Mouse (Mus musculus) intestine, embryonic 15.5 days (tissue): Measurements from ENCODE around the gene Dvl1. TPM values are rescaled to one million over a fixed set of nuclear protein-coding genes. Genes with fewer than 3 reads are reported as not detected.
A peak's percentile ranks its signal among the peaks of the same experiment; 100 is the strongest.

Experiments
- ATAC-seq: fragments of 200-750 bp; cut with Nextera tagmentation; 2 replicates; pipeline ENCODE4 v1.8.0; 2017; ENCODE audit warnings: moderate TSS enrichment, moderate library complexity
- H3K27ac ChIP-seq: fragments of 300-500 bp; sonication (generic); 2 replicates; pipeline ENCODE4 v1.5.1; 2015; ENCODE audit warnings: mild to moderate bottlenecking, inconsistent platforms
- H3K27me3 ChIP-seq: fragments of 300-500 bp; sonication (generic); replicated peaks from 2 replicates; pipeline ENCODE4 v1.6.1; 2015; ENCODE audit warnings: inconsistent platforms
- H3K36me3 ChIP-seq: fragments of 300-500 bp; sonication (generic); 2 replicates; pipeline ENCODE4 v1.6.1; 2015; ENCODE audit warnings: inconsistent platforms
- H3K4me1 ChIP-seq: fragments of 300-500 bp; sonication (generic); replicated peaks from 2 replicates; pipeline ENCODE4 v1.6.1; 2015; ENCODE audit warnings: inconsistent platforms
- H3K4me2 ChIP-seq: fragments of 300-500 bp; sonication (generic); replicated peaks from 2 replicates; pipeline ENCODE4 v1.6.1; 2015; ENCODE audit warnings: mild to moderate bottlenecking, inconsistent platforms
- H3K4me3 ChIP-seq: fragments of 300-500 bp; sonication (generic); replicated peaks from 2 replicates; pipeline ENCODE4 v1.5.1; 2015; ENCODE audit warnings: inconsistent platforms
- H3K9ac ChIP-seq: fragments of 300-500 bp; sonication (generic); 2 replicates; pipeline ENCODE4 v1.6.1; 2015; ENCODE audit warnings: inconsistent platforms
- H3K9me3 ChIP-seq: fragments of 300-500 bp; sonication (generic); 2 replicates; pipeline ENCODE4 v1.6.1; 2016; ENCODE audit warnings: inconsistent platforms
- WGBS: fragments of 180-500 bp; shearing (Covaris S2); methylation state at CpG from one replicate; pipeline ENCODE4 v1.1.7; 2015; 5-methylcytosine and 5-hydroxymethylcytosine counted together
- polyA plus RNA-seq: library from polyadenylated mRNA; unstranded; fragments of >200 nt; fragmentation: Nextera tagmentation; extraction: Ambion mirVana; gene quantifications from 2 replicates; pipeline ENCODE4 v1.2.1, GENCODE M21; 2015

Gene Dvl1
- polyA plus RNA-seq, 1 experiment from 2014 or later = 11.9 TPM

GRCm38 (mm10) chr4:155830596-155830995 is 16.6 kb upstream of the Dvl1 start:
- H3K4me1 ChIP-seq = peaks cover 21% of the 10 kb centered on the region
- H3K27ac ChIP-seq = peak overlapping the region; percentile 2; the same call in 1 of the 2 replicates
- ATAC-seq = no peak
- H3K4me3 ChIP-seq = peak overlapping the region; percentile 67; the same call in 1 of the 2 replicates
- H3K36me3 ChIP-seq = peaks cover 14% of the 10 kb centered on the region; the same call in 1 of the 2 replicates
- no peaks in the 10 kb centered on the region for H3K27me3 ChIP-seq
- 52% methylated on average over 8 of the region's 8 CpGs for WGBS
- H3K9me3 ChIP-seq = no peaks in the 10 kb centered on the region
- H3K4me2 ChIP-seq = peak overlapping the region; percentile 85
- no peak overlapping the region for H3K9ac ChIP-seq

GRCm38 (mm10) chr4:155831205-155831766 is 15.9 kb upstream of the Dvl1 start, which contains the start of gene Aurkaip1:
Aurkaip1 (plus strand) TSS chr4:155831272.
- peak within 1 kb of the TSS; percentile 91 for H3K27ac ChIP-seq
- peaks cover 14% of the 10 kb centered on the region; the same call in 1 of the 2 replicates for H3K36me3 ChIP-seq
- peak within 1 kb of the TSS; percentile 77 for H3K9ac ChIP-seq
- H3K4me3 ChIP-seq = peak within 1 kb of the TSS; percentile 67
- H3K4me1 ChIP-seq = peaks cover 21% of the 10 kb centered on the region
- WGBS = under 1% methylated on average over 49 of the region's 49 CpGs
- H3K9me3 ChIP-seq = no peaks in the 10 kb centered on the region
- H3K4me2 ChIP-seq = peak within 1 kb of the TSS; percentile 85
- no peaks in the 10 kb centered on the region for H3K27me3 ChIP-seq
- peak; percentile 98 for ATAC-seq

GRCm38 (mm10) chr4:155831831-155832230 is 15.4 kb upstream of the Dvl1 start:
- no peaks in the 10 kb centered on the region for H3K27me3 ChIP-seq
- peaks cover 11% of the 10 kb centered on the region; the same call in 1 of the 2 replicates for H3K36me3 ChIP-seq
- H3K9ac ChIP-seq = peak overlapping the region; percentile 77
- peaks cover 21% of the 10 kb centered on the region for H3K4me1 ChIP-seq
- ATAC-seq = no peak; the same call in 1 of the 2 replicates
- H3K27ac ChIP-seq = peak overlapping the region; percentile 91
- peak overlapping the region; percentile 85 for H3K4me2 ChIP-seq
- WGBS = under 1% methylated on average over 25 of the region's 25 CpGs
- peak overlapping the region; percentile 67 for H3K4me3 ChIP-seq
- H3K9me3 ChIP-seq = no peaks in the 10 kb centered on the region

GRCm38 (mm10) chr4:155832321-155832720 is 14.9 kb upstream of the Dvl1 start:
- peak overlapping the region; percentile 91; the same call in 1 of the 2 replicates for H3K27ac ChIP-seq
- H3K9me3 ChIP-seq = no peaks in the 10 kb centered on the region
- peaks cover 10% of the 10 kb centered on the region; the same call in 1 of the 2 replicates for H3K36me3 ChIP-seq
- H3K4me3 ChIP-seq = peak overlapping the region; percentile 67
- H3K9ac ChIP-seq = peak overlapping the region; percentile 77
- H3K4me2 ChIP-seq = peak overlapping the region; percentile 85
- WGBS = 55% methylated on average over 10 of the region's 10 CpGs
- ATAC-seq = no peak
- peaks cover 21% of the 10 kb centered on the region for H3K4me1 ChIP-seq
- H3K27me3 ChIP-seq = no peaks in the 10 kb centered on the region

GRCm38 (mm10) chr4:155833234-155833633 is 14.0 kb upstream of the Dvl1 start:
- Histone ChIP-seq H3K4me1 (peaks cover 29% of the 10 kb centered on the region), H3K9ac (0 out of 2 replicates have a peak overlapping the region, but pooled peaks have one; percentile 13), H3K27ac (no peak overlapping the region), H3K27me3 (no peaks in the 10 kb centered on the region), H3K36me3 (peaks cover 6% of the 10 kb centered on the region; the same call in 1 of the 2 replicates), H3K9me3 (no peaks in the 10 kb centered on the region), H3K4me3 (no peak overlapping the region), H3K4me2 (no peak overlapping the region)
- ATAC-seq = no peak
- 86% methylated on average over 4 of the region's 4 CpGs for WGBS

GRCm38 (mm10) chr4:155833836-155834235 is 13.4 kb upstream of the Dvl1 start:
- Histone ChIP-seq H3K4me1 (peaks cover 29% of the 10 kb centered on the region), H3K9ac (no peak overlapping the region), H3K4me2 (0 out of 2 replicates have a peak overlapping the region, but pooled peaks have one; percentile 11), H3K9me3 (no peaks in the 10 kb centered on the region), H3K4me3 (no peak overlapping the region), H3K27ac (peak overlapping the region; percentile 66), H3K36me3 (peaks cover 6% of the 10 kb centered on the region; the same call in 1 of the 2 replicates), H3K27me3 (no peaks in the 10 kb centered on the region)
- 19% methylated on average over 2 of the region's 2 CpGs for WGBS
- ATAC-seq = peak; percentile 9; the same call in 1 of the 2 replicates

GRCm38 (mm10) chr4:155837404-155838010 is 9.7 kb upstream of the Dvl1 start:
- Histone ChIP-seq H3K4me3 (no peak overlapping the region), H3K27ac (peak overlapping the region; percentile 89), H3K4me2 (peak overlapping the region; percentile 12; the same call in 1 of the 2 replicates)

GRCm38 (mm10) chr4:155838187-155839153 is 8.7 kb upstream of the Dvl1 start:
- no peak overlapping the region for H3K4me3 ChIP-seq
- H3K4me2 ChIP-seq = peak overlapping the region; percentile 12; the same call in 1 of the 2 replicates
- peaks cover 38% of the 10 kb centered on the region for H3K4me1 ChIP-seq
- 0 out of 2 replicates have a peak, but pooled peaks cover 4% of the 10 kb centered on the region for H3K36me3 ChIP-seq
- H3K27me3 ChIP-seq = no peaks in the 10 kb centered on the region
- WGBS = 38% methylated on average over 8 of the region's 8 CpGs
- no peak for ATAC-seq
- peak overlapping the region; percentile 89 for H3K27ac ChIP-seq
- H3K9ac ChIP-seq = no peak overlapping the region
- H3K9me3 ChIP-seq = no peaks in the 10 kb centered on the region

More at GRCm38 (mm10) chr4:155837404-155838010, 9.7 kb upstream of the Dvl1 start:
- Histone ChIP-seq H3K4me1 (peaks cover 48% of the 10 kb centered on the region), H3K9ac (no peak overlapping the region), H3K9me3 (no peaks in the 10 kb centered on the region), H3K27me3 (no peaks in the 10 kb centered on the region), H3K36me3 (peaks cover 6% of the 10 kb centered on the region; the same call in 1 of the 2 replicates)
- 60% methylated on average over 11 of the region's 11 CpGs for WGBS
- no peak for ATAC-seq

GRCm38 (mm10) chr4:155839483-155839910 is 7.7 kb upstream of the Dvl1 start, which contains the start of gene Mxra8:
Mxra8 (plus strand) TSS chr4:155839680.
- no peaks in the 10 kb centered on the region for H3K9me3 ChIP-seq
- ATAC-seq = peak; percentile 82
- H3K9ac ChIP-seq = peak within 1 kb of the TSS; percentile 54
- peak within 1 kb of the TSS; percentile 50 for H3K4me3 ChIP-seq
- no peaks in the 10 kb centered on the region for H3K27me3 ChIP-seq
- H3K4me1 ChIP-seq = peaks cover 33% of the 10 kb centered on the region
- 10% methylated on average over 16 of the region's 16 CpGs for WGBS
- H3K4me2 ChIP-seq = peak within 1 kb of the TSS; percentile 86
- peak within 1 kb of the TSS; percentile 89 for H3K27ac ChIP-seq
- 0 out of 2 replicates have a peak, but pooled peaks cover 4% of the 10 kb centered on the region for H3K36me3 ChIP-seq

GRCm38 (mm10) chr4:155840076-155841002 is 6.9 kb upstream of the Dvl1 start:
- H3K27me3 ChIP-seq = no peaks in the 10 kb centered on the region
- ATAC-seq = peak; percentile 21
- H3K4me3 ChIP-seq = peak overlapping the region; percentile 50
- H3K4me2 ChIP-seq = peak overlapping the region; percentile 86
- peaks cover 33% of the 10 kb centered on the region for H3K4me1 ChIP-seq
- no peaks in the 10 kb centered on the region for H3K9me3 ChIP-seq
- H3K36me3 ChIP-seq = 0 out of 2 replicates have a peak, but pooled peaks cover 4% of the 10 kb centered on the region
- H3K27ac ChIP-seq = peak overlapping the region; percentile 89
- peak overlapping the region; percentile 54 for H3K9ac ChIP-seq
- WGBS = 12% methylated on average over 8 of the region's 8 CpGs
